Mouse (Mus musculus): ENCODE results near the gene Eif4g3.

- TF ChIP-seq POLR2A (IDR thresholded peaks at IDR 0.05; ENCODE audit: insufficient read depth, low read depth, low read length) (no peak), CTCF (IDR thresholded peaks at IDR 0.05; ENCODE audit: insufficient read depth, low read depth, low read length) (no peak)
Observed at GRCm38 (mm10) chr4:138184056-138184455, 191.2 kb downstream of the Eif4g3 start.
